Mouse (Mus musculus) hindbrain, embryonic 11.5 days (tissue): ENCODE measurements at regions not wholly inside any gene's neighbourhood (a gene's known extent, or its start where the extent isn't known, plus 50 kb on each side); places are given as distances from the start of the nearest gene placed in this dataset.

Experiments
- ATAC-seq: fragments of 200-750 bp; cut with Nextera tagmentation; 2 replicates; pipeline ENCODE4 v1.8.0; 2017; ENCODE audit warnings: mild to moderate bottlenecking, moderate TSS enrichment, moderate library complexity; ENCODE audit not compliant: low FRiP score
- DNase-seq: peaks from one replicate; pipeline ENCODE4 v3.0.0-alpha.2; 2015; ENCODE audit warnings: low spot score
- H3K27ac ChIP-seq: fragments of 300-500 bp; sonication (generic); 2 replicates; pipeline ENCODE4 v1.5.1; 2014; ENCODE audit warnings: mild to moderate bottlenecking, low read depth, low read length
- H3K27me3 ChIP-seq: fragments of 300-500 bp; sonication (generic); 2 replicates; pipeline ENCODE4 v1.6.1; 2014; ENCODE audit warnings: mild to moderate bottlenecking, low read length, moderate library complexity, mixed read lengths; ENCODE audit not compliant: control insufficient read depth, insufficient read depth
- H3K36me3 ChIP-seq: fragments of 300-500 bp; sonication (generic); 2 replicates; pipeline ENCODE4 v1.6.1; 2014; ENCODE audit warnings: mild to moderate bottlenecking, low read length, moderate library complexity, mixed read lengths; ENCODE audit not compliant: control insufficient read depth, insufficient read depth
- H3K4me1 ChIP-seq: fragments of 300-500 bp; sonication (generic); replicated peaks from 2 replicates; pipeline ENCODE4 v1.6.1; 2014; ENCODE audit warnings: low read length, mixed read lengths; ENCODE audit not compliant: control insufficient read depth, insufficient read depth
- H3K4me2 ChIP-seq: fragments of 300-500 bp; sonication (generic); replicated peaks from 2 replicates; pipeline ENCODE4 v1.6.1; 2014; ENCODE audit warnings: mild to moderate bottlenecking, low read depth, low read length
- H3K4me3 ChIP-seq: fragments of 300-500 bp; sonication (generic); 2 replicates; pipeline ENCODE4 v1.5.1; 2014; ENCODE audit warnings: low read depth, low read length
- H3K9ac ChIP-seq: fragments of 300-500 bp; sonication (generic); 2 replicates; pipeline ENCODE4 v1.6.1; 2014; ENCODE audit warnings: low read depth, low read length
- H3K9me3 ChIP-seq: fragments of 300-500 bp; sonication (generic); 2 replicates; pipeline ENCODE4 v1.6.1; 2016; ENCODE audit warnings: low read length; ENCODE audit not compliant: control insufficient read depth
- WGBS: fragments of 180-500 bp; shearing (Covaris S2); extraction: QIAGEN DNeasy Blood & Tissue Kit; methylation state at CpG from one replicate; pipeline ENCODE4 v1.1.7; 2014; 5-methylcytosine and 5-hydroxymethylcytosine counted together

GRCm38 (mm10) chr6:73368836-73369141 lies 100.7 kb downstream of the 4931417E11Rik start:
- Histone ChIP-seq H3K36me3 (no peaks in the 10 kb centered on the region), H3K4me2 (no peak overlapping the region; the same call in 1 of the 2 replicates), H3K9ac (no peak overlapping the region), H3K4me3 (no peak overlapping the region), H3K4me1 (no peaks in the 10 kb centered on the region), H3K27ac (no peak overlapping the region), H3K9me3 (no peaks in the 10 kb centered on the region), H3K27me3 (no peaks in the 10 kb centered on the region)
- 28% methylated on average over 6 of the region's 6 CpGs for WGBS
- no peak for DNase-seq
- ATAC-seq, result no peak

GRCm38 (mm10) chr6:73368047-73368835 lies 101.2 kb downstream of the 4931417E11Rik start:
- 12% methylated on average over 21 of the region's 21 CpGs for WGBS
- no peaks in the 10 kb centered on the region for H3K4me1 ChIP-seq
- DNase-seq, result peak; percentile 17
- H3K9me3 ChIP-seq, result no peaks in the 10 kb centered on the region
- H3K4me2 ChIP-seq, result peak overlapping the region; percentile 21; the same call in 1 of the 2 replicates
- H3K27ac ChIP-seq, result no peak overlapping the region
- no peak overlapping the region for H3K4me3 ChIP-seq
- no peaks in the 10 kb centered on the region for H3K36me3 ChIP-seq
- no peak overlapping the region for H3K9ac ChIP-seq
- ATAC-seq, result peak; percentile 66; the same call in 1 of the 2 replicates
- no peaks in the 10 kb centered on the region for H3K27me3 ChIP-seq

- H3K36me3 ChIP-seq, result no peaks in the 10 kb centered on the region
- no peaks in the 10 kb centered on the region for H3K4me1 ChIP-seq
- H3K9me3 ChIP-seq, result no peaks in the 10 kb centered on the region
- no peak overlapping the region for H3K27ac ChIP-seq
- H3K4me2 ChIP-seq, result no peak overlapping the region
- no peak overlapping the region for H3K9ac ChIP-seq
- H3K27me3 ChIP-seq, result no peaks in the 10 kb centered on the region
- no peak overlapping the region for H3K4me3 ChIP-seq
- DNase-seq, result peak; percentile 89
- ATAC-seq, result peak; percentile 70; the same call in 1 of the 2 replicates
- WGBS, result 10% methylated on average over 5 of the region's 5 CpGs
Observed at GRCm38 (mm10) chr6:73367616-73368015, 101.9 kb downstream of the 4931417E11Rik start.

- no peaks in the 10 kb centered on the region for H3K4me1 ChIP-seq
- H3K27ac ChIP-seq, result no peak overlapping the region
- ATAC-seq (no peak), DNase-seq (no peak)
- WGBS, result 88% methylated on average over 2 of the region's 2 CpGs
- H3K27me3 ChIP-seq, result no peaks in the 10 kb centered on the region
- no peaks in the 10 kb centered on the region for H3K36me3 ChIP-seq
- H3K9ac ChIP-seq, result no peak overlapping the region
- no peak overlapping the region for H3K4me3 ChIP-seq
- H3K4me2 ChIP-seq, result no peak overlapping the region
- H3K9me3 ChIP-seq, result no peaks in the 10 kb centered on the region
Observed at GRCm38 (mm10) chr6:73366626-73367025, 102.8 kb downstream of the 4931417E11Rik start.

- no peak overlapping the region for H3K27ac ChIP-seq
- H3K4me3 ChIP-seq, result no peak overlapping the region
- DNase-seq (no peak), ATAC-seq (no peak)
- 86% methylated on average over 9 of the region's 9 CpGs for WGBS
- no peaks in the 10 kb centered on the region for H3K4me1 ChIP-seq
- no peak overlapping the region for H3K4me2 ChIP-seq
- no peaks in the 10 kb centered on the region for H3K27me3 ChIP-seq
- H3K9ac ChIP-seq, result no peak overlapping the region
- no peaks in the 10 kb centered on the region for H3K36me3 ChIP-seq
- H3K9me3 ChIP-seq, result no peaks in the 10 kb centered on the region
Observed at GRCm38 (mm10) chr6:73365306-73365705, 104.2 kb downstream of the 4931417E11Rik start.

GRCm38 (mm10) chr6:73334995-73335394 lies 86.8 kb downstream of the Suclg1 start:
- no peak overlapping the region for H3K4me2 ChIP-seq
- no peaks in the 10 kb centered on the region for H3K4me1 ChIP-seq
- H3K9me3 ChIP-seq, result no peaks in the 10 kb centered on the region
- 64% methylated on average over 6 of the region's 6 CpGs for WGBS
- ATAC-seq, result no peak
- no peak overlapping the region for H3K4me3 ChIP-seq
- no peaks in the 10 kb centered on the region for H3K36me3 ChIP-seq
- H3K9ac ChIP-seq, result no peak overlapping the region
- DNase-seq, result peak; percentile 30
- H3K27me3 ChIP-seq, result no peaks in the 10 kb centered on the region
- no peak overlapping the region for H3K27ac ChIP-seq

GRCm38 (mm10) chr6:73329666-73330065 lies 81.5 kb downstream of the Suclg1 start:
- H3K27ac ChIP-seq, result no peak overlapping the region
- no peak overlapping the region for H3K4me2 ChIP-seq
- no peak for DNase-seq
- no peak overlapping the region for H3K9ac ChIP-seq
- no peaks in the 10 kb centered on the region for H3K4me1 ChIP-seq
- no peak overlapping the region for H3K4me3 ChIP-seq
- ATAC-seq, result no peak
- no peaks in the 10 kb centered on the region for H3K36me3 ChIP-seq
- 91% methylated on average over 11 of the region's 11 CpGs for WGBS
- H3K27me3 ChIP-seq, result no peaks in the 10 kb centered on the region
- H3K9me3 ChIP-seq, result no peaks in the 10 kb centered on the region
